Mouse (Mus musculus) small intestine, adult 2 months (tissue): ENCODE results near the gene Sla2.

Experiments used
- CTCF ChIP-seq: fragments of 200-500 bp; IDR thresholded peaks from 2 replicates; pipeline ENCODE4 v1.5.1; 2012; ENCODE audit warnings: low read depth, mild to moderate bottlenecking, control low read depth, inconsistent platforms, low read length, moderate library complexity, mixed read lengths; ENCODE audit not compliant: insufficient replicate concordance, insufficient read length; ENCODE audit errors: extremely low read depth
- POLR2A ChIP-seq: fragments of 200-500 bp; IDR thresholded peaks from 2 replicates; pipeline ENCODE4 v1.6.1; 2012; ENCODE audit warnings: low read depth, mild to moderate bottlenecking, control low read depth, inconsistent platforms, low read length, moderate library complexity

GRCm38 (mm10) chr2:156904976-156905717, 18.2 kb upstream of the Sla2 start:
- peak; percentile 35; the same call in 1 of the 2 replicates for TF ChIP-seq CTCF
- TF ChIP-seq POLR2A, result no peak
